In genomic region chr8:92721266-92721935, GRCm38 (mm10) we compare ENCODE assay signal across 9 mouse cellular contexts. TPM values are rescaled to one million over a fixed set of nuclear protein-coding genes. Genes with fewer than 3 reads are reported as not detected.
DNase-seq lines count a peak whose midpoint lies in the region; ATAC-seq and TF ChIP-seq lines count a peak whose summit lies in the region.
"Had no signal": no experiment of that assay in that cellular context is flagged by ENCODE, and none has a peak within 500 bp of the region (broad histone marks: within the 10 kb centered on the region; RNA-seq: fewer than 3 reads in every experiment).

No protein-coding gene starts in this region.

- H3K9me3 ChIP-seq in heart, embryonic 12.5 days (replicated peaks): no peaks in the 10 kb centered on the region
- H3K9me3 ChIP-seq in liver, embryonic 14.5 days (ENCODE audit: control insufficient read depth, low read length): no peaks in the 10 kb centered on the region

- peak overlapping the region; percentile 26 for H3K4me3 ChIP-seq in embryonic fibroblast, embryonic 13.5 days (ENCODE audit: insufficient read depth, low read length)
- no peak overlapping the region for H3K4me3 ChIP-seq in heart, embryonic 12.5 days
- no peak overlapping the region for H3K4me3 ChIP-seq in liver, embryonic 14.5 days (ENCODE audit: insufficient read depth in 1 of 2, low read depth in 2 of 2, low read length in 2 of 2)
- no peak overlapping the region for H3K4me3 ChIP-seq in thymus, adult 2 months (ENCODE audit: control insufficient read depth, insufficient read depth, low read length)

- peaks cover 2% of the 10 kb centered on the region for H3K4me1 ChIP-seq in embryonic fibroblast, embryonic 13.5 days (ENCODE audit: control insufficient read depth, insufficient read depth, low read length)
- peaks cover 32% of the 10 kb centered on the region for H3K4me1 ChIP-seq in heart, embryonic 12.5 days (replicated peaks)
- H3K4me1 ChIP-seq in liver, embryonic 14.5 days (replicated peaks; ENCODE audit: control insufficient read depth in 2 of 2, insufficient read depth in 2 of 2, low read length in 1 of 2): no peaks in the 10 kb centered on the region
- no peaks in the 10 kb centered on the region for H3K4me1 ChIP-seq in thymus, adult 2 months (replicated peaks; ENCODE audit: control insufficient read depth, insufficient read depth, low read length)

- peak; percentile 23 to 62 for DNase-seq in adrenal gland, adult (ENCODE audit: inconsistent age in 2 of 2, low spot score in 1 of 2)
- DNase-seq in adrenal gland, postnatal 4 days (ENCODE audit: low spot score in 2 of 2): no peak
- peak; percentile 75 for DNase-seq in kidney, postnatal 14 days
- no peak for DNase-seq in liver, embryonic 14.5 days (ENCODE audit: low read depth in 3 of 3, low spot score in 3 of 3)
- DNase-seq in ovary, postnatal 14 days (ENCODE audit: low spot score): peak; percentile 34
- no peak for DNase-seq in thymus, adult 2 months

- ATAC-seq in heart, embryonic 12.5 days (ENCODE audit: insufficient number of reproducible peaks, low FRiP score): peak; percentile 88
- no peak for ATAC-seq in liver, embryonic 14.5 days (ENCODE audit: insufficient read depth)

- H3K4me2 ChIP-seq in heart, embryonic 12.5 days: peak overlapping the region; percentile 32; the same call in 1 of the 2 replicates
- H3K4me2 ChIP-seq in liver, embryonic 14.5 days (ENCODE audit: low read depth): no peak overlapping the region

- H3K27ac ChIP-seq in embryonic fibroblast, embryonic 13.5 days (ENCODE audit: insufficient read depth, low read length): peak overlapping the region; percentile 54; the same call in 1 of the 2 replicates
- no peak overlapping the region for H3K27ac ChIP-seq in heart, embryonic 12.5 days (ENCODE audit: poor library complexity, severe bottlenecking)
- H3K27ac ChIP-seq in liver, embryonic 14.5 days: no peak overlapping the region
- H3K27ac ChIP-seq in thymus, adult 2 months (ENCODE audit: control insufficient read depth, insufficient read depth, low read length): no peak overlapping the region

- TF ChIP-seq EP300 in liver, embryonic 14.5 days (IDR thresholded peaks at IDR 0.05; ENCODE audit: low read depth): no peak

- H3K9ac ChIP-seq in heart, embryonic 12.5 days: no peak overlapping the region
- no peak overlapping the region for H3K9ac ChIP-seq in liver, embryonic 14.5 days (replicated peaks)

- H3K36me3 ChIP-seq in heart, embryonic 12.5 days: no peaks in the 10 kb centered on the region
- H3K36me3 ChIP-seq in liver, embryonic 14.5 days (replicated peaks; ENCODE audit: control insufficient read depth, insufficient read depth, low read depth): no peaks in the 10 kb centered on the region
- H3K36me3 ChIP-seq in thymus, adult 2 months (ENCODE audit: control insufficient read depth, insufficient read depth, low read length): no peaks in the 10 kb centered on the region

- 36% methylated on average over 12 of the region's 12 CpGs for WGBS in heart, embryonic 12.5 days
- WGBS in liver, embryonic 14.5 days (ENCODE audit: insufficient replicate concordance): 24% methylated on average over 12 of the region's 12 CpGs
- 27% methylated on average over 12 of the region's 12 CpGs for WGBS in thymus, adult 2 months

- TF ChIP-seq CTCF in embryonic fibroblast, embryonic 13.5 days (IDR thresholded peaks at IDR 0.05; ENCODE audit: borderline replicate concordance, insufficient read depth, low read length): peak; percentile 97
- peak; percentile 31; the same call in 1 of the 2 replicates for TF ChIP-seq CTCF in liver, embryonic 14.5 days (IDR thresholded peaks at IDR 0.05; ENCODE audit: low read depth)
- TF ChIP-seq CTCF in thymus, adult 2 months (IDR thresholded peaks at IDR 0.05; ENCODE audit: borderline replicate concordance, control insufficient read depth, extremely low read depth, insufficient read depth, low read length, poor library complexity): no peak

- no peaks in the 10 kb centered on the region for H3K27me3 ChIP-seq in heart, embryonic 12.5 days (replicated peaks)
- no peaks in the 10 kb centered on the region for H3K27me3 ChIP-seq in liver, embryonic 14.5 days (ENCODE audit: control insufficient read depth, insufficient read depth, low read length)
- H3K27me3 ChIP-seq in thymus, adult 2 months (ENCODE audit: control insufficient read depth, insufficient read depth, low read length): no peaks in the 10 kb centered on the region

- no peak for TF ChIP-seq POLR2A in embryonic fibroblast, embryonic 13.5 days (IDR thresholded peaks at IDR 0.05; ENCODE audit: low read depth, low read length)
- TF ChIP-seq POLR2A in thymus, adult 2 months (IDR thresholded peaks at IDR 0.05; ENCODE audit: control insufficient read depth, extremely low read depth, insufficient read depth, low read length, poor library complexity): no peak

RNA-seq across cellular contexts. Expression of gene Irx6, which starts 47.3 kb away (rescaled TPM):
- total RNA-seq in adrenal gland, postnatal 4 days (2021): not detected
- not detected in 2 replicates for polyA plus RNA-seq in embryonic fibroblast, embryonic 13.5 days (2011; ENCODE audit: insufficient read length, low read depth, missing spikeins)
- 3.1 and 3.8 TPM in 2 replicates for polyA plus RNA-seq in heart, embryonic 12.5 days (2016; fragmentation: Nextera tagmentation; extraction: Ambion mirVana)
- 0.02 TPM in 1 of 2 replicates, not detected in the other for polyA plus RNA-seq in liver, embryonic 14.5 days (2012; rRNA removed)
- polyA plus RNA-seq in liver, embryonic 14.5 days (2014; fragmentation: Nextera tagmentation; extraction: Ambion mirVana): not detected in 2 replicates
- polyA plus RNA-seq in thymus, adult 2 months (2012; rRNA removed): 0.07 TPM in 1 of 2 replicates, not detected in the other
- total RNA-seq: hematopoietic stem cell, adult 5-6 weeks had no signal

Comparison
In these comparisons a context has a peak if more than half of its experiments do, and no peak if none do; other contexts are left out.
1. DNase-seq: peak in adrenal gland, adult (2 of 2), kidney, postnatal 14 days (single experiment) and ovary, postnatal 14 days (single experiment); none in adrenal gland, postnatal 4 days (0 of 2), liver, embryonic 14.5 days (0 of 3) and thymus, adult 2 months (single experiment).